Mouse (Mus musculus): ENCODE measurements around the gene Cntnap5c.

- TF ChIP-seq POLR2A (IDR thresholded peaks at IDR 0.05; ENCODE audit: low read depth, low read length) (no peak), CTCF (conservative IDR thresholded peaks at IDR 0.05; ENCODE audit: insufficient read depth, insufficient read length, low read depth, low read length) (no peak)
Measured at GRCm38 (mm10) chr17:57996461-57996860, 227.1 kb downstream of the Cntnap5c start.
